Mouse (Mus musculus) heart, adult 11 months (tissue): ENCODE results near the gene Mterf4.

Experiments
- DNase-seq: peaks from one replicate; pipeline ENCODE4 v3.0.0; 2022

Mterf4 gene

DNA sequence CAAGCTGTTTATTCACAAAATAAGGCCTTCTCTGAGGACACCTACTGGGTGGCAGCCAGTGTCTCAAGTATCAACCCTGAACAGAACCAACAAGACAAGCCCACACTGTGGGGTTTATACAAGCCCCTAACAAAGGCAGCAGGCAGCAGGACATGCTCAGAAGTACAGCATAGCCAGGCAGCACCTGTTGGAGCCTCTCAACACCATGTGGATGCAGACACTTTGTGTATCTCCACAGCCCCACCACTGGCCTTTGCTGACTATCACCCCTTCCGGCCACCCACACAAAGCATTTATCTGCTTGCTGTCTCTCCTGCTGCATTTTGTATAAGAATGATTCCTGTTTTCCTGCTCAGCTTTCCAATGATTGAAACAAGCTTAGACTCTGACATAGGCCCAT lies 48.2 kb downstream of the Mterf4 start:
- DNase-seq = no peak

DNA sequence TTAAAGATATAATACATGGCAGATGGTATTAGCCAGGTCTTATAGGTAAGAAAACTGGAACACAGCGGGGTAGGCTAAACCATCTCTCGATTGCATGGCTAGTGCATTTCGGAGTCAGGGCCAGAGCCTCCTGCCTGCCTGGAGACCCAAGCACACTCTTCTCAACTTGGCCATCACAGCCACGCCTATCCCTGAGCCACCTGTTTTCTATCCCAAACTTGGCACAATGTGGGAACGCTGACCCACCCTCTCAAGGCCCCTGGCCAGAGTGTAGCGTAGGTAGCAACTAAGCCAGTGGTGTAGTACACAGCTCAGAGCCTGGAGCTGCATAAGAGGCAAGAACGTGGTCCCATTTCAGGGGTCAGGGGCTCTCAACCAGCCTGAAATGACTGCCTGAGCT lies 50.0 kb downstream of the Mterf4 start:
- DNase-seq = peak; percentile 91

- peak; percentile 93 for DNase-seq
Observed at GRCm38 (mm10) chr1:93252586-93252985, 53.1 kb downstream of the Mterf4 start.
